14 mouse cellular contexts compared by ENCODE assay signal in the genomic region with DNA sequence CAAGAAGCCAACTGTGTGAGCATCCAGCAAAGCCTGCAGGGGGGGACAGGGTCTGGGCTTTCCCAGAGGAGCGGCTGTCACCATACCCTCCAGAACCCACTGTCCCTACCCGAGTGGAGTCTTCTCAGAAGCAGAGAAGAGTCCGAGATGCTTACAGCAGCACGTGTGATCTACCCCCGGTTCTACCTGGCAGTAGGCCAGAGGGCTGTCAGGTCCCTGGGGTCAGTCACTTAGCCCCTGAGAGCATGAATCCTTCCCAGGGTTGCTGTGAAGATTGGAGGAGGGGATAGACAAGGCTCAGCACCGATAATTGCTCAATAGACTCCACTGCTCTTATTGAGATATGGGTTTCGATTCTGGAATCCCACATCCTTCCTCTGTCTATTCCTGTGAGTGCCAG.
"Had no signal": no experiment of that assay in that cellular context is flagged by ENCODE, and none has a peak within 500 bp of the region (broad histone marks: within the 10 kb centered on the region; RNA-seq: fewer than 3 reads in every experiment).

No protein-coding gene starts in this region.

- DNase-seq: liver, postnatal 0 days; lung, adult 2 months; lung, postnatal 14 days; lung, postnatal 36 days; right cerebral cortex, postnatal 14 days; thymus, adult 18-20 months; thymus, postnatal 14 days; thymus, postnatal 36 days had no signal

- H3K4me3 ChIP-seq: lung, embryonic 15.5 days; megakaryocyte, embryonic 14.5 days; midbrain, embryonic 13.5 days; midbrain, embryonic 15.5 days; neural tube, embryonic 12.5 days had no signal

- H3K27me3 ChIP-seq: lung, embryonic 15.5 days; midbrain, embryonic 15.5 days; neural tube, embryonic 12.5 days had no signal

- H3K27ac ChIP-seq: lung, embryonic 15.5 days; macrophage; midbrain, embryonic 13.5 days; midbrain, embryonic 15.5 days; neural tube, embryonic 12.5 days had no signal
